Mouse (Mus musculus) left cerebral cortex, adult 2 months (tissue): ENCODE measurements at regions not wholly inside any gene's neighbourhood (a gene's known extent, or its start where the extent isn't known, plus 50 kb on each side); places are given as distances from the start of the nearest gene placed in this dataset.

Source experiments
- DNase-seq, 2 experiments: peaks; one replicate each; pipeline ENCODE4 v3.0.0; 2021 to 2022; ENCODE audit warnings: low spot score in 2 of 2, mixed read lengths in 1 of 2; ENCODE audit errors: extremely low spot score in 1 of 2
- H3K27ac ChIP-seq: fragments of 200-600 bp; 2 replicates; pipeline ENCODE4 v1.8.1; 2022
- H3K4me3 ChIP-seq: fragments of 200-600 bp; 2 replicates; pipeline ENCODE4 v1.8.1; 2022
- CTCF ChIP-seq: fragments of 200-600 bp; IDR thresholded peaks from 2 replicates; pipeline ENCODE4 v1.8.1; 2022; ENCODE audit warnings: antibody characterized with exemption, mild to moderate bottlenecking, moderate library complexity
- intact Hi-C: fragments of 180-260 bp; cut with DNase I; formaldehyde crosslinking; loops from one replicate; pipeline ENCODE4 v1.15.1; 2025

DNA sequence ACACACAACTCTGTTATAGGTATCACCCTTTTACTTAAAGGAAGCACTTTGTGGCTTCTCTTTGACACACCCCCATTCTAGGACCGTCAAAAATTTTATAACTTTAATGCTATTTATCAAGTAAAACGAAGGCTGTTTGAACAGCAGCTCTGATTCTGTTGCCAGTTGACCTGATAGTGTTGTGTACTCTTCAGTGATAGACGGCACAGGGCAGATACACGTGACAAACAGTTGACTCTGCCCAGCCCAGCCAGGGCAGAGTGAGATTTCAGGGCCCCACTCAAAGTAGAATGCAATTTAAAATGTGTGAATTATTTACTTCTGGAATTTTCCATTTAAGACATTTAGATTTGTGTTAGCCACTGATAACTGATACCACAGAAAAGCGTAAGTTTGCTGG is 55.1 kb upstream of the Plxnc1 start:
- DNase-seq = no peak
- TF ChIP-seq CTCF = no peak
- H3K4me3 ChIP-seq = no peak overlapping the region
- intact Hi-C loops = no loop called here
- no peak overlapping the region for H3K27ac ChIP-seq
